Mouse (Mus musculus) ZHBTc4 (cell line): ENCODE measurements at regions not wholly inside any gene's neighbourhood (a gene's known extent, or its start where the extent isn't known, plus 50 kb on each side); places are given as distances from the start of the nearest gene placed in this dataset.

Source experiments
- DNase-seq: peaks from one replicate; pipeline ENCODE4 v3.0.0-alpha.2; 2011; ENCODE audit warnings: low read depth, low spot score

- peak; percentile 57 for DNase-seq
Observed at GRCm38 (mm10) chr9:100097028-100097427, 221.1 kb upstream of the Sox14 start.

GRCm38 (mm10) chr9:100095559-100095959 lies 219.6 kb upstream of the Sox14 start:
- no peak for DNase-seq

- no peak for DNase-seq
Observed at GRCm38 (mm10) chr9:100094956-100095558, 219.1 kb upstream of the Sox14 start.

GRCm38 (mm10) chr9:100071141-100071540 lies 195.2 kb upstream of the Sox14 start:
- DNase-seq, result no peak

- no peak for DNase-seq
Observed at GRCm38 (mm10) chr9:100058541-100058940, 182.6 kb upstream of the Sox14 start.

GRCm38 (mm10) chr9:100046213-100046807 lies 170.3 kb upstream of the Sox14 start:
- no peak for DNase-seq

- DNase-seq, result no peak
Observed at GRCm38 (mm10) chr9:100045636-100046035, 169.7 kb upstream of the Sox14 start.

GRCm38 (mm10) chr9:100041776-100042175 lies 165.8 kb upstream of the Sox14 start:
- DNase-seq, result no peak

GRCm38 (mm10) chr9:100023641-100024040 lies 147.7 kb upstream of the Sox14 start:
- DNase-seq, result peak; percentile 64

- no peak for DNase-seq
Observed at GRCm38 (mm10) chr9:100022035-100022434, 146.1 kb upstream of the Sox14 start.

- peak; percentile 4 for DNase-seq
Observed at GRCm38 (mm10) chr9:99995204-99995603, 119.2 kb upstream of the Sox14 start.

GRCm38 (mm10) chr9:99994285-99995144 lies 118.5 kb upstream of the Sox14 start:
- DNase-seq, result peak; percentile 7

- no peak for DNase-seq
Observed at GRCm38 (mm10) chr9:99987376-99987775, 111.4 kb upstream of the Sox14 start.

- DNase-seq, result no peak
Observed at GRCm38 (mm10) chr9:99980734-99981133, 104.8 kb upstream of the Sox14 start.

- DNase-seq, result no peak
Observed at GRCm38 (mm10) chr9:99961561-99961960, 85.6 kb upstream of the Sox14 start.

- DNase-seq, result no peak
Observed at GRCm38 (mm10) chr9:99954720-99955119, 78.8 kb upstream of the Sox14 start.

- DNase-seq, result no peak
Observed at GRCm38 (mm10) chr9:99954038-99954618, 78.2 kb upstream of the Sox14 start.
